Mouse (Mus musculus): ENCODE data around the gene Tgm3. TPM values are rescaled to one million over a fixed set of nuclear protein-coding genes. Genes with fewer than 3 reads are reported as not detected.

Gene Tgm3
- polyA plus RNA-seq (2014; fragmentation: Nextera tagmentation; extraction: Ambion mirVana): not detected in 2 replicates

- H3K4me1 ChIP-seq (ENCODE audit: control insufficient read depth, insufficient read depth, low read length): no peaks in the 10 kb centered on the region
- H3K9me3 ChIP-seq (ENCODE audit: control insufficient read depth, low read length): no peaks in the 10 kb centered on the region
- DNase-seq (ENCODE audit: low spot score): no peak
- H3K4me2 ChIP-seq (ENCODE audit: low read depth): no peak within 1 kb of the TSS
- WGBS: 16% methylated on average over 7 of the region's 7 CpGs
- H3K36me3 ChIP-seq (ENCODE audit: control insufficient read depth, insufficient read depth, low read length): no peaks in the 10 kb centered on the region
- H3K9ac ChIP-seq (ENCODE audit: low read length): no peak within 1 kb of the TSS
- H3K27ac ChIP-seq (ENCODE audit: low read depth, low read length): no peak within 1 kb of the TSS
- no peak within 1 kb of the TSS for H3K4me3 ChIP-seq (ENCODE audit: low read depth, low read length)
- no peak for ATAC-seq (ENCODE audit: insufficient read depth, low FRiP score, low TSS enrichment)
- H3K27me3 ChIP-seq (ENCODE audit: control insufficient read depth, insufficient read depth, low read length): no peaks in the 10 kb centered on the region
Measured at GRCm38 (mm10) chr2:130012026-130012425, at the start of gene Tgm3. Tgm3 (plus strand) TSS chr2:130012349.

- Histone ChIP-seq H3K4me3 (ENCODE audit: low read depth, low read length) (no peak overlapping the region), H3K27ac (ENCODE audit: low read depth, low read length) (no peak overlapping the region), H3K36me3 (ENCODE audit: control insufficient read depth, insufficient read depth, low read length) (no peaks in the 10 kb centered on the region), H3K4me2 (ENCODE audit: low read depth) (no peak overlapping the region), H3K4me1 (ENCODE audit: control insufficient read depth, insufficient read depth, low read length) (no peaks in the 10 kb centered on the region), H3K9me3 (ENCODE audit: control insufficient read depth, low read length) (no peaks in the 10 kb centered on the region), H3K9ac (ENCODE audit: low read length) (no peak overlapping the region), H3K27me3 (ENCODE audit: control insufficient read depth, insufficient read depth, low read length) (no peaks in the 10 kb centered on the region)
- DNase-seq (ENCODE audit: low spot score) (no peak), ATAC-seq (ENCODE audit: insufficient read depth, low FRiP score, low TSS enrichment) (no peak)
- 90% methylated on average over 4 of the region's 4 CpGs for WGBS
Measured at GRCm38 (mm10) chr2:129980608-129981007, 31.5 kb upstream of the Tgm3 start.

DNA sequence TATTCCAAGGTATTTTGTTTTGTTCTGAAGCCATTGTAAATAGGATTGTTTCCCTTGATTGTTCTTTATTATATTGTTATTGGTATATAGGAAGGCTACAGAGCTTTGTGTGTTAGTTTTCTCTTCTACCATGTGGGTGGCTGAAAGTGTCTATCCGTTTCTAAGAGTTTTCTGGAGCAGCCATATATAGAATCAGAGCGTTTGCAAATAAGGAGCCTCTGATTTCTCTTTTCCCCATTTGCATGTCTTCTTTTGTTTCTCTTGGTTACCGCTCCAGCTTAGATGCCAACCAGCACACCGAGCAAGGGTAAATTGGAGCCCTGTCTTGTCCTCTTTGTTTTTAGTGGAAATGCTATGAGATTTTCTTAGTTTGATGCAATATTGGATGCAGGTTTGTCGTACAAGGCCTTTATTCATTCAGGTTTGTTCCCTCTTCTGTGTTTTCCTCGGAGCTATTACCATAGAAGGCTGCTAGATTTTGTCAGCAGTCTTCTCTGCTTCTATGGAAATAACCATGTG is 24.6 kb upstream of the Tgm3 start:
- Histone ChIP-seq H3K4me2 (ENCODE audit: low read depth) (no peak overlapping the region), H3K9ac (ENCODE audit: low read length) (no peak overlapping the region), H3K27ac (ENCODE audit: low read depth, low read length) (no peak overlapping the region), H3K36me3 (ENCODE audit: control insufficient read depth, insufficient read depth, low read length) (no peaks in the 10 kb centered on the region), H3K4me1 (ENCODE audit: control insufficient read depth, insufficient read depth, low read length) (no peaks in the 10 kb centered on the region), H3K27me3 (ENCODE audit: control insufficient read depth, insufficient read depth, low read length) (no peaks in the 10 kb centered on the region), H3K9me3 (ENCODE audit: control insufficient read depth, low read length) (no peaks in the 10 kb centered on the region), H3K4me3 (ENCODE audit: low read depth, low read length) (no peak overlapping the region)
- whole genome bisulfite sequencing: 87% methylated on average over 6 of the region's 6 CpGs
- ATAC-seq (ENCODE audit: insufficient read depth, low FRiP score, low TSS enrichment): no peak
- no peak for DNase-seq (ENCODE audit: low spot score)

DNA sequence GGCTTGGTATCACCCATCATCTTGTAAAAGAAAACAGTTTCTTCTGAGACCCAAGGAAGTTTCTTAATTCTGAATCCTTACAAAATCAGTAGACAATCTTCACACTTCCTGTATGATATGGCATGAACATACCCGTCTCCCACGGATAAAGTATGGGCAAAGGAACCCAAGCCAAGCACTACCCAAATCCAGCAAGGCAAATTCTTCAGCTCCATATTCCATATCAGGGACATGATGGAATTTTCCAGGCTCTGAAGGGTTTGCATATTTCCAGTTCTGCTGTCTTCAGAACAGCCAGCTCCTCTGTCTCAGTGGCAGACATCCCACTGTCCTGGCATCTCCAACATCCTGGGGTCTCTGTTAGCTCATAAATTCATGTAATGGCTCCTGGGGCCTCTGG is 22.5 kb upstream of the Tgm3 start:
- Histone ChIP-seq H3K4me2 (ENCODE audit: low read depth) (no peak overlapping the region), H3K9ac (ENCODE audit: low read length) (no peak overlapping the region), H3K9me3 (ENCODE audit: control insufficient read depth, low read length) (no peaks in the 10 kb centered on the region), H3K4me3 (ENCODE audit: low read depth, low read length) (no peak overlapping the region), H3K27ac (ENCODE audit: low read depth, low read length) (no peak overlapping the region), H3K27me3 (ENCODE audit: control insufficient read depth, insufficient read depth, low read length) (no peaks in the 10 kb centered on the region), H3K36me3 (ENCODE audit: control insufficient read depth, insufficient read depth, low read length) (no peaks in the 10 kb centered on the region), H3K4me1 (ENCODE audit: control insufficient read depth, insufficient read depth, low read length) (no peaks in the 10 kb centered on the region)
- DNase-seq (ENCODE audit: low spot score) (no peak), ATAC-seq (ENCODE audit: insufficient read depth, low FRiP score, low TSS enrichment) (no peak)
- 91% methylated on average over 2 of the region's 2 CpGs for WGBS

DNA sequence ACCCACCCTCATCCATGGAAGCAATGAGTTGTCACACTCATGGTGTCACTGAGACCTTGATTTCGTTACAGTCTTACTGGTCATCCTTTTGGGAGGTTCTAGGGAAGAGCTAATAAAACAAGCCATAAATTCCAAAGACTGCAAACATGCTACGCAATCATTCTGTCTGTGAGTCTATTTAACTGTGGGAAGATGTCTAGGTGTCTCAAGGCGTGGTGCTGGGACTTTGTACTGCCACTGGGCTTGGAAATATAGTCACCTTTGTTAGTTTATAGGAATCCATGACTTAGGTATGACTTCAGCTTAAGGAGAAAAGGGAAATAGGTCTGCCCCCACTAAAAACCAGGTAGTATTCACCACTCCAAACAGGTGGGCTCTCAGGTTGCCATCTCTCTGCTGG is 17.7 kb upstream of the Tgm3 start:
- no peak overlapping the region for H3K27ac ChIP-seq (ENCODE audit: low read depth, low read length)
- no peak overlapping the region for H3K4me3 ChIP-seq (ENCODE audit: low read depth, low read length)
- H3K36me3 ChIP-seq (ENCODE audit: control insufficient read depth, insufficient read depth, low read length): no peaks in the 10 kb centered on the region
- no peaks in the 10 kb centered on the region for H3K27me3 ChIP-seq (ENCODE audit: control insufficient read depth, insufficient read depth, low read length)
- ATAC-seq (ENCODE audit: insufficient read depth, low FRiP score, low TSS enrichment) (no peak), DNase-seq (ENCODE audit: low spot score) (no peak)
- no peak overlapping the region for H3K4me2 ChIP-seq (ENCODE audit: low read depth)
- H3K9me3 ChIP-seq (ENCODE audit: control insufficient read depth, low read length): no peaks in the 10 kb centered on the region
- no peaks in the 10 kb centered on the region for H3K4me1 ChIP-seq (ENCODE audit: control insufficient read depth, insufficient read depth, low read length)
- WGBS: 70% methylated on average over 3 of the region's 3 CpGs
- H3K9ac ChIP-seq (ENCODE audit: low read length): no peak overlapping the region

- H3K4me3 ChIP-seq (ENCODE audit: low read depth, low read length): no peak overlapping the region
Measured at GRCm38 (mm10) chr2:129998476-129998875, 13.7 kb upstream of the Tgm3 start.

GRCm38 (mm10) chr2:129999296-129999695 is 12.9 kb upstream of the Tgm3 start:
- Histone ChIP-seq H3K9me3 (ENCODE audit: control insufficient read depth, low read length) (no peaks in the 10 kb centered on the region), H3K4me2 (ENCODE audit: low read depth) (no peak overlapping the region), H3K4me1 (ENCODE audit: control insufficient read depth, insufficient read depth, low read length) (no peaks in the 10 kb centered on the region), H3K4me3 (ENCODE audit: low read depth, low read length) (no peak overlapping the region), H3K36me3 (ENCODE audit: control insufficient read depth, insufficient read depth, low read length) (no peaks in the 10 kb centered on the region), H3K27me3 (ENCODE audit: control insufficient read depth, insufficient read depth, low read length) (no peaks in the 10 kb centered on the region), H3K27ac (ENCODE audit: low read depth, low read length) (no peak overlapping the region), H3K9ac (ENCODE audit: low read length) (no peak overlapping the region)
- whole genome bisulfite sequencing: 90% methylated on average over 4 of the region's 4 CpGs
- ATAC-seq (ENCODE audit: insufficient read depth, low FRiP score, low TSS enrichment): no peak
- no peak for DNase-seq (ENCODE audit: low spot score)

More at GRCm38 (mm10) chr2:129998476-129998875, 13.7 kb upstream of the Tgm3 start:
- Histone ChIP-seq H3K27me3 (ENCODE audit: control insufficient read depth, insufficient read depth, low read length) (no peaks in the 10 kb centered on the region), H3K27ac (ENCODE audit: low read depth, low read length) (no peak overlapping the region), H3K36me3 (ENCODE audit: control insufficient read depth, insufficient read depth, low read length) (no peaks in the 10 kb centered on the region), H3K9me3 (ENCODE audit: control insufficient read depth, low read length) (no peaks in the 10 kb centered on the region), H3K9ac (ENCODE audit: low read length) (no peak overlapping the region), H3K4me2 (ENCODE audit: low read depth) (no peak overlapping the region), H3K4me1 (ENCODE audit: control insufficient read depth, insufficient read depth, low read length) (no peaks in the 10 kb centered on the region)
- no peak for DNase-seq (ENCODE audit: low spot score)
- ATAC-seq (ENCODE audit: insufficient read depth, low FRiP score, low TSS enrichment): no peak
- 61% methylated on average over 7 of the region's 7 CpGs for WGBS

- H3K27ac ChIP-seq (ENCODE audit: low read depth, low read length): no peak overlapping the region
- H3K4me1 ChIP-seq (ENCODE audit: control insufficient read depth, insufficient read depth, low read length): no peaks in the 10 kb centered on the region
- H3K9ac ChIP-seq (ENCODE audit: low read length): no peak overlapping the region
- H3K36me3 ChIP-seq (ENCODE audit: control insufficient read depth, insufficient read depth, low read length): no peaks in the 10 kb centered on the region
- no peaks in the 10 kb centered on the region for H3K27me3 ChIP-seq (ENCODE audit: control insufficient read depth, insufficient read depth, low read length)
- no peak for DNase-seq (ENCODE audit: low spot score)
- H3K9me3 ChIP-seq (ENCODE audit: control insufficient read depth, low read length): no peaks in the 10 kb centered on the region
- 97% methylated on average over 3 of the region's 3 CpGs for WGBS
- H3K4me2 ChIP-seq (ENCODE audit: low read depth): no peak overlapping the region
- ATAC-seq (ENCODE audit: insufficient read depth, low FRiP score, low TSS enrichment): no peak
- no peak overlapping the region for H3K4me3 ChIP-seq (ENCODE audit: low read depth, low read length)
Measured at GRCm38 (mm10) chr2:130000601-130001000, 11.5 kb upstream of the Tgm3 start.

- Histone ChIP-seq H3K27ac (ENCODE audit: low read depth, low read length) (no peak overlapping the region), H3K4me2 (ENCODE audit: low read depth) (no peak overlapping the region), H3K27me3 (ENCODE audit: control insufficient read depth, insufficient read depth, low read length) (no peaks in the 10 kb centered on the region), H3K9me3 (ENCODE audit: control insufficient read depth, low read length) (no peaks in the 10 kb centered on the region), H3K36me3 (ENCODE audit: control insufficient read depth, insufficient read depth, low read length) (no peaks in the 10 kb centered on the region), H3K4me1 (ENCODE audit: control insufficient read depth, insufficient read depth, low read length) (no peaks in the 10 kb centered on the region), H3K9ac (ENCODE audit: low read length) (no peak overlapping the region), H3K4me3 (ENCODE audit: low read depth, low read length) (no peak overlapping the region)
- no peak for DNase-seq (ENCODE audit: low spot score)
- WGBS: 83% methylated on average over 4 of the region's 4 CpGs
- no peak for ATAC-seq (ENCODE audit: insufficient read depth, low FRiP score, low TSS enrichment)
Measured at GRCm38 (mm10) chr2:130004046-130004445, 8.1 kb upstream of the Tgm3 start.
